Mouse (Mus musculus) liver, embryonic 14.5 days (tissue): ENCODE results near the gene Cntn5.

Experiments used
- CTCF ChIP-seq: IDR thresholded peaks from 2 replicates; pipeline ENCODE4 v1.5.1; 2016; ENCODE audit warnings: antibody characterized with exemption, low read depth, control low read depth
- EP300 ChIP-seq: IDR thresholded peaks from 2 replicates; pipeline ENCODE4 v1.6.1; 2016; ENCODE audit warnings: antibody characterized with exemption, low read depth

- TF ChIP-seq EP300 (no peak), CTCF (no peak)
Observed at GRCm38 (mm10) chr9:10186063-10186462, 718.5 kb downstream of the Cntn5 start.
